Mouse (Mus musculus) B cell, adult 2 months (primary cell): ENCODE measurements at regions not wholly inside any gene's neighbourhood (a gene's known extent, or its start where the extent isn't known, plus 50 kb on each side); places are given as distances from the start of the nearest gene placed in this dataset.
"Not testable (repeated sequence)": the region's sequence is repeated elsewhere in the genome, so short reads cannot be mapped to it uniquely, and the experiment has no call there.

ENCODE experiments used
- DNase-seq, 2 experiments: peaks; one replicate each; pipeline ENCODE4 v3.0.0; 2022

DNA sequence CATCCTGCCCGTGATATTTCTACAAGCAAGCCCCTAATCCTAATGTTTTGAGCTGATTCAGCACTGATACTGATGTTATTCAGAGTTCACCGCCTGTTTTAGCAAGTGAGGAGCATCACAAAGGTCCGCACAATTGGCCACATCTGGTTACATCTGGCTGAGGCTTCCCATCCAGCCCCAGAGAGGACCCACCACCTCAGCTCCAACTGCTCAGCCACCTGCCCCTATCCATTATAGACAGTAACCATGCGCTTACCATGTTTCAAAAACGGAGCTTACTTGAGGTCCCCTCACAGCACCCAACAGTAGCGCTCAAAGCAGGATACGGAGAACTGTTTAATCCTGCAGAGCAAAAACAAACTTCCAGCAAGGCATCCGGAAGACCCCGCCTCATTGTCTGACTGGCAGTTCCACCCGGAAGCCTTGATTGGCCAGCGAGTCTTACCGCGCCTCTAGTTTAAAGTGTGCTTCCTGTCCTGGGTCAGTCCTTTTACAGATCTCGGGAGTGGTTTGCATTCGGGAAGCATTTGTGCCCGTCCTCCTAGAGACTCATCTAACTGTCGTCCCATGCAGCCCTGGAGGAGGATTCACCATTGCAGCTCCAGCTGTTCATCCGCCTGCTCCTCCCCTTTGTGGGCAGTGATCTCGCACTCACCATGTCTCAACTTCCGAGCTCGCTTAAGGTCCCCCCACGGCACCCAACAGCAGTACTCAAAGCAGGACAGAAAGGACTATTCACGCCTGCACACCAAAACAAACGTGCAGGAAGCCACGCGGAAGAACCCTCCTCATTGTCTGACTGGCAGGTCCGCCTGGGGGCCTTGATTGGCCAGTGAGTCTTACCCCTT, 69.9 kb upstream of the Zfp825 start:
- peak; percentile 67 to 71 for DNase-seq

DNA sequence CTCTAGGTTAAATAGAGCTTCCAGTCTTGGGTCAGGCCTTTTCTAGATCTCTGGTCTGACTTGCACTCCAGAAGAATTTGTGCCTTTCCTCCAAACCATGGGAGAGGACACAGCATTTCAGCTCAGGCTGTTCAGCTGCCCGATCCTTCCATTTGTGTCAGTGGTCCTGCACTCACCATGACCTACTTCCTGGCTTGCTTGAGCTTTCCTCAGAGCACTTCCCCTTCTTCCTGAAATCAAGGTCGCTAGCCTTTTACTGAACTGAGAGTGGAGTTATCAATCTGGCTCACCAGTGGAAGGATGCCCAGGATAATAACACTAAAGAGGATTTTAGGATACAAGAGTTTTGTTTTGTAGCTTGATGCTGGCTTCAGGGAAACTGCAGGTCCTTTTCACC, 70.5 kb upstream of the Zfp825 start:
- not testable (repeated sequence) for DNase-seq

DNA sequence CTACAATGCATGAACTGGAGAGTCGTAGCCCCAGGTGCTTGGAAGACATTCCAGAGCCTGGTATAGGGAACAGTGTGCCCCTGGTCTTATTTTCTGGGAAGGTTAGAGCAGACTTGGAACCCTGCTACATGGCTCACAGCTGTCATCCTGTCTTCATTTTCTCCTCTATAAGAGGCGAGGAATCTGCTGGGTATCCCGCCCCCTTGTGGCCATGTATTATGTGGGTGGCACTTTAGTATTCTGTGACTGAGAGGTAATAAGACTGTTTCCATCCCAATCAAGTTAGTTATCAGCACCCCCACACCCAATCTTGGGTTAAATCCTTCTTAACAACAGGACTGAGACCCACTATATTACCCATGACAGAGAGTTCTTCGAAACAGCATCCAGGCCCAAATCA, 69.4 kb upstream of the Erap1 start:
- peak; percentile 64 to 71 for DNase-seq
